Mouse (Mus musculus): ENCODE results near the gene Agbl5. TPM values are rescaled to one million over a fixed set of nuclear protein-coding genes. Genes with fewer than 3 reads are reported as not detected.
A peak's percentile ranks its signal among the peaks of the same experiment; 100 is the strongest.
"Not testable (repeated sequence)": the region's sequence is repeated elsewhere in the genome, so short reads cannot be mapped to it uniquely, and the experiment has no call there.

Gene Agbl5
- polyA plus RNA-seq, 1 experiment from 2014 or later: 33.0 TPM

- Histone ChIP-seq H3K27ac (replicated peaks; ENCODE audit: low read depth, low read length) (no peak overlapping the region), H3K4me1 (ENCODE audit: control insufficient read depth, insufficient read depth, low read length) (no peaks in the 10 kb centered on the region), H3K4me3 (ENCODE audit: low read depth, low read length) (no peak overlapping the region), H3K9me3 (replicated peaks; ENCODE audit: control insufficient read depth, low read length) (no peaks in the 10 kb centered on the region), H3K9ac (replicated peaks; ENCODE audit: low read length) (no peak overlapping the region), H3K4me2 (ENCODE audit: low read depth, low read length) (no peak overlapping the region), H3K36me3 (replicated peaks; ENCODE audit: control insufficient read depth, insufficient read depth, low read depth, low read length) (peaks cover 31% of the 10 kb centered on the region), H3K27me3 (ENCODE audit: control insufficient read depth, insufficient read depth, low read length) (no peaks in the 10 kb centered on the region)
- no peak for ATAC-seq (replicated peaks; ENCODE audit: insufficient number of reproducible peaks, low FRiP score, low TSS enrichment, low read depth)
- DNase-seq (ENCODE audit: low spot score): no peak
- WGBS: 87% methylated on average over 7 of the region's 7 CpGs
These were observed 14.1 kb upstream of the Agbl5 start for GRCm38 (mm10) chr5:30874365-30874764.

- no peak for ATAC-seq (replicated peaks; ENCODE audit: insufficient number of reproducible peaks, low FRiP score, low TSS enrichment, low read depth)
- Histone ChIP-seq H3K4me3 (ENCODE audit: low read depth, low read length) (no peak overlapping the region), H3K27ac (replicated peaks; ENCODE audit: low read depth, low read length) (no peak overlapping the region), H3K36me3 (replicated peaks; ENCODE audit: control insufficient read depth, insufficient read depth, low read depth, low read length) (peaks cover 23% of the 10 kb centered on the region), H3K4me2 (ENCODE audit: low read depth, low read length) (no peak overlapping the region), H3K27me3 (ENCODE audit: control insufficient read depth, insufficient read depth, low read length) (no peaks in the 10 kb centered on the region), H3K9ac (replicated peaks; ENCODE audit: low read length) (no peak overlapping the region), H3K4me1 (ENCODE audit: control insufficient read depth, insufficient read depth, low read length) (no peaks in the 10 kb centered on the region), H3K9me3 (replicated peaks; ENCODE audit: control insufficient read depth, low read length) (no peaks in the 10 kb centered on the region)
- DNase-seq (ENCODE audit: low spot score): peak; percentile 55
- WGBS: 29% methylated on average over 6 of the region's 6 CpGs
These were observed 9.9 kb upstream of the Agbl5 start for GRCm38 (mm10) chr5:30878616-30879015.

GRCm38 (mm10) chr5:30879347-30879943 is 9.0 kb upstream of the Agbl5 start:
- Histone ChIP-seq H3K36me3 (replicated peaks; ENCODE audit: control insufficient read depth, insufficient read depth, low read depth, low read length) (peaks cover 18% of the 10 kb centered on the region), H3K9me3 (replicated peaks; ENCODE audit: control insufficient read depth, low read length) (no peaks in the 10 kb centered on the region), H3K4me3 (ENCODE audit: low read depth, low read length) (no peak overlapping the region), H3K4me1 (ENCODE audit: control insufficient read depth, insufficient read depth, low read length) (no peaks in the 10 kb centered on the region), H3K27me3 (ENCODE audit: control insufficient read depth, insufficient read depth, low read length) (no peaks in the 10 kb centered on the region), H3K27ac (replicated peaks; ENCODE audit: low read depth, low read length) (no peak overlapping the region), H3K9ac (replicated peaks; ENCODE audit: low read length) (no peak overlapping the region), H3K4me2 (ENCODE audit: low read depth, low read length) (no peak overlapping the region)
- DNase-seq (ENCODE audit: low spot score) (no peak), ATAC-seq (replicated peaks; ENCODE audit: insufficient number of reproducible peaks, low FRiP score, low TSS enrichment, low read depth) (peak; percentile 61; the same call in 1 of the 2 replicates)
- WGBS: 76% methylated on average over 5 of the region's 5 CpGs

GRCm38 (mm10) chr5:30881839-30882238 is 6.7 kb upstream of the Agbl5 start:
- 84% methylated on average over 4 of the region's 4 CpGs for WGBS
- not testable (repeated sequence) for H3K9ac ChIP-seq (replicated peaks; ENCODE audit: low read length); H3K4me3 ChIP-seq (ENCODE audit: low read depth, low read length); H3K4me2 ChIP-seq (ENCODE audit: low read depth, low read length); H3K27me3 ChIP-seq (ENCODE audit: control insufficient read depth, insufficient read depth, low read length); H3K9me3 ChIP-seq (replicated peaks; ENCODE audit: control insufficient read depth, low read length); H3K27ac ChIP-seq (replicated peaks; ENCODE audit: low read depth, low read length); DNase-seq (ENCODE audit: low spot score); ATAC-seq (replicated peaks; ENCODE audit: insufficient number of reproducible peaks, low FRiP score, low TSS enrichment, low read depth); H3K36me3 ChIP-seq (replicated peaks; ENCODE audit: control insufficient read depth, insufficient read depth, low read depth, low read length); H3K4me1 ChIP-seq (ENCODE audit: control insufficient read depth, insufficient read depth, low read length)

GRCm38 (mm10) chr5:30886209-30886608 is 2.3 kb upstream of the Agbl5 start:
- WGBS: 61% methylated on average over 4 of the region's 4 CpGs
- ATAC-seq (replicated peaks; ENCODE audit: insufficient number of reproducible peaks, low FRiP score, low TSS enrichment, low read depth) (no peak), DNase-seq (ENCODE audit: low spot score) (no peak)
- no peak overlapping the region for H3K27ac ChIP-seq (replicated peaks; ENCODE audit: low read depth, low read length)
- H3K27me3 ChIP-seq (ENCODE audit: control insufficient read depth, insufficient read depth, low read length): no peaks in the 10 kb centered on the region
- no peaks in the 10 kb centered on the region; the same call in 1 of the 2 replicates for H3K36me3 ChIP-seq (replicated peaks; ENCODE audit: control insufficient read depth, insufficient read depth, low read depth, low read length)
- H3K4me3 ChIP-seq (ENCODE audit: low read depth, low read length): no peak overlapping the region
- H3K9me3 ChIP-seq (replicated peaks; ENCODE audit: control insufficient read depth, low read length): no peaks in the 10 kb centered on the region
- H3K9ac ChIP-seq (replicated peaks; ENCODE audit: low read length): no peak overlapping the region
- H3K4me1 ChIP-seq (ENCODE audit: control insufficient read depth, insufficient read depth, low read length): peaks cover 2% of the 10 kb centered on the region; the same call in 1 of the 2 replicates
- H3K4me2 ChIP-seq (ENCODE audit: low read depth, low read length): no peak overlapping the region

- Histone ChIP-seq H3K9me3 (replicated peaks; ENCODE audit: control insufficient read depth, low read length) (no peaks in the 10 kb centered on the region), H3K36me3 (replicated peaks; ENCODE audit: control insufficient read depth, insufficient read depth, low read depth, low read length) (no peaks in the 10 kb centered on the region; the same call in 1 of the 2 replicates), H3K4me3 (ENCODE audit: low read depth, low read length) (peak overlapping the region; percentile 70), H3K27ac (replicated peaks; ENCODE audit: low read depth, low read length) (peak overlapping the region; percentile 85), H3K27me3 (ENCODE audit: control insufficient read depth, insufficient read depth, low read length) (no peaks in the 10 kb centered on the region), H3K9ac (replicated peaks; ENCODE audit: low read length) (peak overlapping the region; percentile 18; the same call in 1 of the 2 replicates), H3K4me1 (ENCODE audit: control insufficient read depth, insufficient read depth, low read length) (peaks cover 2% of the 10 kb centered on the region; the same call in 1 of the 2 replicates), H3K4me2 (ENCODE audit: low read depth, low read length) (peak overlapping the region; percentile 85)
- 34% methylated on average over 5 of the region's 5 CpGs for WGBS
- ATAC-seq (replicated peaks; ENCODE audit: insufficient number of reproducible peaks, low FRiP score, low TSS enrichment, low read depth) (no peak), DNase-seq (ENCODE audit: low spot score) (no peak)
These were observed 1.8 kb upstream of the Agbl5 start for GRCm38 (mm10) chr5:30886731-30887130.

GRCm38 (mm10) chr5:30887331-30887761 is 1.1 kb upstream of the Agbl5 start:
- Histone ChIP-seq H3K36me3 (replicated peaks; ENCODE audit: control insufficient read depth, insufficient read depth, low read depth, low read length) (no peaks in the 10 kb centered on the region; the same call in 1 of the 2 replicates), H3K4me1 (ENCODE audit: control insufficient read depth, insufficient read depth, low read length) (peaks cover 2% of the 10 kb centered on the region; the same call in 1 of the 2 replicates), H3K9me3 (replicated peaks; ENCODE audit: control insufficient read depth, low read length) (no peaks in the 10 kb centered on the region), H3K27ac (replicated peaks; ENCODE audit: low read depth, low read length) (peak overlapping the region; percentile 85), H3K4me3 (ENCODE audit: low read depth, low read length) (peak overlapping the region; percentile 70), H3K4me2 (ENCODE audit: low read depth, low read length) (peak overlapping the region; percentile 85), H3K9ac (replicated peaks; ENCODE audit: low read length) (peak overlapping the region; percentile 60), H3K27me3 (ENCODE audit: control insufficient read depth, insufficient read depth, low read length) (no peaks in the 10 kb centered on the region)
- under 1% methylated on average over 19 of the region's 19 CpGs for WGBS
- DNase-seq (ENCODE audit: low spot score) (peak; percentile 82), ATAC-seq (replicated peaks; ENCODE audit: insufficient number of reproducible peaks, low FRiP score, low TSS enrichment, low read depth) (peak; percentile 61)

- peak overlapping the region; percentile 60 for H3K9ac ChIP-seq (replicated peaks; ENCODE audit: low read length)
- peaks cover 2% of the 10 kb centered on the region; the same call in 1 of the 2 replicates for H3K4me1 ChIP-seq (ENCODE audit: control insufficient read depth, insufficient read depth, low read length)
- ATAC-seq (replicated peaks; ENCODE audit: insufficient number of reproducible peaks, low FRiP score, low TSS enrichment, low read depth) (peak; percentile 83), DNase-seq (ENCODE audit: low spot score) (peak; percentile 98)
- H3K27ac ChIP-seq (replicated peaks; ENCODE audit: low read depth, low read length): peak overlapping the region; percentile 92
- under 1% methylated on average over 28 of the region's 28 CpGs for whole genome bisulfite sequencing
- no peaks in the 10 kb centered on the region; the same call in 1 of the 2 replicates for H3K36me3 ChIP-seq (replicated peaks; ENCODE audit: control insufficient read depth, insufficient read depth, low read depth, low read length)
- H3K9me3 ChIP-seq (replicated peaks; ENCODE audit: control insufficient read depth, low read length): no peaks in the 10 kb centered on the region
- H3K4me3 ChIP-seq (ENCODE audit: low read depth, low read length): peak overlapping the region; percentile 70
- H3K4me2 ChIP-seq (ENCODE audit: low read depth, low read length): peak overlapping the region; percentile 85
- no peaks in the 10 kb centered on the region for H3K27me3 ChIP-seq (ENCODE audit: control insufficient read depth, insufficient read depth, low read length)
These were observed 597 bp upstream of the Agbl5 start for GRCm38 (mm10) chr5:30887858-30888336.

Data from embryonic facial prominence, embryonic 11.5 days (tissue).